Comparison of ENCODE assay signal across 10 mouse cellular contexts in the genomic region with DNA sequence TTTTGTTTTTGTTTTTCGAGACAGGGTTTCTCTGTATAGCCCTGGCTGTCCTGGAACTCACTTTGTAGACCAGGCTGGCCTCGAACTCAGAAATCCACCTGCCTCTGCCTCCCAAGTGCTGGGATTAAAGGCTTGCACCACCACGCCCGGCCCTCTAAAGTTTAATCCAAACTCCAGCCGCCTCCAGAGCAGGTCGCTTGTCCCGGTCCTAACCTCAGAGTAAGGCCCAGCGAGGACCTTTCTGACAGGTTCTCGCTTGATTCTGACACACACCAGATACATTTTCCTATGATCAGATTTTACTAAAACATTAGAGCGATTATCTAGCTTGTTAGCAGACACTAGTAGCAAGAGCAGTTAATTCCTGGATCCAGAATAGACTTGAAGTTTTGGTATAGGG. TPM values are rescaled to one million over a fixed set of nuclear protein-coding genes. Genes with fewer than 3 reads are reported as not detected.
DNase-seq lines count a peak whose midpoint lies in the region; ATAC-seq and TF ChIP-seq lines count a peak whose summit lies in the region.
"Not testable (repeated sequence)": the region's sequence is repeated elsewhere in the genome, so short reads cannot be mapped to it uniquely, and the experiment has no call there.
"Had no signal": no experiment of that assay in that cellular context is flagged by ENCODE, and none has a peak within 500 bp of the region (broad histone marks: within the 10 kb centered on the region; RNA-seq: fewer than 3 reads in every experiment).

No protein-coding gene starts in this region.

- DNase-seq in embryonic facial prominence, embryonic 14.5 days (ENCODE audit: low spot score); layer of hippocampus, adult 2 months (ENCODE audit: low spot score in 2 of 2): not testable (repeated sequence)

- ATAC-seq in embryonic facial prominence, embryonic 14.5 days (ENCODE audit: low read depth); heart, embryonic 11.5 days (replicated peaks; ENCODE audit: insufficient number of reproducible peaks, low FRiP score, low TSS enrichment); hindbrain, embryonic 16.5 days; liver, embryonic 16.5 days (ENCODE audit: low read depth); midbrain, embryonic 16.5 days: not testable (repeated sequence)

- H3K27ac ChIP-seq in embryonic facial prominence, embryonic 14.5 days (replicated peaks; ENCODE audit: low read depth, low read length); heart, embryonic 11.5 days (ENCODE audit: low read depth, low read length); hindbrain, embryonic 16.5 days (ENCODE audit: low read depth, low read length); midbrain, embryonic 16.5 days (ENCODE audit: low read length); testis, adult 2 months (ENCODE audit: control insufficient read depth, insufficient read depth, low read depth, low read length): not testable (repeated sequence)
- peak overlapping the region; percentile 100 for H3K27ac ChIP-seq in layer of hippocampus, adult 2 months
- peak overlapping the region; percentile 75; the same call in 1 of the 2 replicates for H3K27ac ChIP-seq in liver, embryonic 16.5 days (ENCODE audit: low read length)

- H3K4me2 ChIP-seq in embryonic facial prominence, embryonic 14.5 days (ENCODE audit: low read depth, low read length) = peak overlapping the region; percentile 66
- peak overlapping the region; percentile 69 for H3K4me2 ChIP-seq in heart, embryonic 11.5 days
- peak overlapping the region; percentile 70 for H3K4me2 ChIP-seq in hindbrain, embryonic 16.5 days (ENCODE audit: low read length)
- H3K4me2 ChIP-seq in liver, embryonic 16.5 days (ENCODE audit: low read depth, low read length) = peak overlapping the region; percentile 79
- H3K4me2 ChIP-seq in midbrain, embryonic 16.5 days (ENCODE audit: low read length) = peak overlapping the region; percentile 73

- H3K9me3 ChIP-seq in E14TG2a.4 (ENCODE audit: low read length); embryonic facial prominence, embryonic 14.5 days (ENCODE audit: control insufficient read depth, low read length); heart, embryonic 11.5 days (replicated peaks; ENCODE audit: control insufficient read depth, low read length); hindbrain, embryonic 16.5 days (ENCODE audit: control insufficient read depth, low read length); liver, embryonic 16.5 days (replicated peaks; ENCODE audit: control insufficient read depth, low read length); midbrain, embryonic 16.5 days (replicated peaks; ENCODE audit: control insufficient read depth, low read length, poor library complexity, severe bottlenecking): not testable (repeated sequence)

- H3K36me3 ChIP-seq in E14TG2a.4 (ENCODE audit: insufficient read depth, low read length) = peaks cover 41% of the 10 kb centered on the region
- peaks cover 16% of the 10 kb centered on the region for H3K36me3 ChIP-seq in embryonic facial prominence, embryonic 14.5 days (ENCODE audit: control insufficient read depth, insufficient read depth, low read length)
- H3K36me3 ChIP-seq in heart, embryonic 11.5 days (ENCODE audit: control insufficient read depth, insufficient read depth, low read length); hindbrain, embryonic 16.5 days (ENCODE audit: control insufficient read depth, insufficient read depth, low read length); liver, embryonic 16.5 days (ENCODE audit: control insufficient read depth, insufficient read depth); midbrain, embryonic 16.5 days (ENCODE audit: control insufficient read depth, insufficient read depth, low read length); testis, adult 2 months (ENCODE audit: control insufficient read depth, insufficient read depth, low read length): not testable (repeated sequence)

- H3K4me1 ChIP-seq in E14TG2a.4 (replicated peaks; ENCODE audit: low read depth, low read length) = peaks cover 46% of the 10 kb centered on the region
- H3K4me1 ChIP-seq in embryonic facial prominence, embryonic 14.5 days (ENCODE audit: control insufficient read depth, insufficient read depth, low read length); testis, adult 2 months (ENCODE audit: control insufficient read depth, insufficient read depth, low read length): not testable (repeated sequence)
- H3K4me1 ChIP-seq in heart, embryonic 11.5 days (ENCODE audit: control insufficient read depth, insufficient read depth, low read length) = peaks cover 15% of the 10 kb centered on the region
- peaks cover 12% of the 10 kb centered on the region for H3K4me1 ChIP-seq in hindbrain, embryonic 16.5 days (ENCODE audit: control insufficient read depth, insufficient read depth, low read depth, low read length)
- peaks cover 29% of the 10 kb centered on the region for H3K4me1 ChIP-seq in liver, embryonic 16.5 days (ENCODE audit: control insufficient read depth, low read depth, low read length)
- peaks cover 18% of the 10 kb centered on the region for H3K4me1 ChIP-seq in midbrain, embryonic 16.5 days (ENCODE audit: control insufficient read depth, insufficient read depth, low read length)

- WGBS in embryonic facial prominence, embryonic 14.5 days = 72% methylated on average over 10 of the region's 10 CpGs
- 70% methylated on average over 10 of the region's 10 CpGs for WGBS in heart, embryonic 11.5 days (ENCODE audit: insufficient replicate concordance)
- WGBS in hindbrain, embryonic 16.5 days = 73% methylated on average over 10 of the region's 10 CpGs
- WGBS in liver, embryonic 16.5 days (ENCODE audit: insufficient replicate concordance) = 64% methylated on average over 10 of the region's 10 CpGs
- 68% methylated on average over 10 of the region's 10 CpGs for WGBS in midbrain, embryonic 16.5 days

- not testable (repeated sequence) for TF ChIP-seq POLR2A in testis, adult 2 months (IDR thresholded peaks at IDR 0.05; ENCODE audit: control insufficient read depth, low read depth, low read length)

- TF ChIP-seq CTCF in E14TG2a.4 (conservative IDR thresholded peaks at IDR 0.05; ENCODE audit: low read length); layer of hippocampus, adult 2 months (conservative IDR thresholded peaks at IDR 0.05); testis, adult 2 months (IDR thresholded peaks at IDR 0.05; ENCODE audit: control insufficient read depth, insufficient read depth, insufficient replicate concordance, low read depth, low read length): not testable (repeated sequence)

- H3K9ac ChIP-seq in embryonic facial prominence, embryonic 14.5 days (ENCODE audit: low read depth, low read length) = peak overlapping the region; percentile 91; the same call in 1 of the 2 replicates
- not testable (repeated sequence) for H3K9ac ChIP-seq in heart, embryonic 11.5 days (ENCODE audit: low read depth, low read length); hindbrain, embryonic 16.5 days (ENCODE audit: low read depth, low read length); midbrain, embryonic 16.5 days (ENCODE audit: low read depth, low read length)
- H3K9ac ChIP-seq in liver, embryonic 16.5 days (ENCODE audit: low read depth, low read length) = peak overlapping the region; percentile 84; the same call in 1 of the 2 replicates

- not testable (repeated sequence) for H3K27me3 ChIP-seq in E14TG2a.4 (ENCODE audit: insufficient read depth, low read length); embryonic facial prominence, embryonic 14.5 days (replicated peaks; ENCODE audit: control insufficient read depth, insufficient read depth, low read length); heart, embryonic 11.5 days (ENCODE audit: control insufficient read depth, insufficient read depth, low read length); hindbrain, embryonic 16.5 days (replicated peaks; ENCODE audit: control insufficient read depth, insufficient read depth, low read length); liver, embryonic 16.5 days (ENCODE audit: control insufficient read depth, insufficient read depth, low read depth, low read length); midbrain, embryonic 16.5 days (ENCODE audit: control insufficient read depth, insufficient read depth, low read depth, low read length); testis, adult 2 months (ENCODE audit: control insufficient read depth, insufficient read depth, low read length)

- H3K4me3 ChIP-seq in E14TG2a.4 (replicated peaks; ENCODE audit: low read length) = peak overlapping the region; percentile 99
- H3K4me3 ChIP-seq in embryonic facial prominence, embryonic 14.5 days (ENCODE audit: low read depth, low read length) = peak overlapping the region; percentile 89
- not testable (repeated sequence) for H3K4me3 ChIP-seq in heart, embryonic 11.5 days (ENCODE audit: low read depth, low read length)
- peak overlapping the region; percentile 95; the same call in 1 of the 2 replicates for H3K4me3 ChIP-seq in hindbrain, embryonic 16.5 days (ENCODE audit: low read length)
- H3K4me3 ChIP-seq in layer of hippocampus, adult 2 months = peak overlapping the region; percentile 79
- peak overlapping the region; percentile 90 for H3K4me3 ChIP-seq in liver, embryonic 16.5 days (ENCODE audit: low read depth, low read length)
- H3K4me3 ChIP-seq in midbrain, embryonic 16.5 days (ENCODE audit: low read depth, low read length) = peak overlapping the region; percentile 89
- H3K4me3 ChIP-seq in testis, adult 2 months (ENCODE audit: control insufficient read depth, low read depth, low read length) = peak overlapping the region; percentile 41

RNA-seq across cellular contexts. Expression of a gene that starts 0.7 kb away (rescaled TPM):
- polyA plus RNA-seq in embryonic facial prominence, embryonic 14.5 days (2014; fragmentation: Nextera tagmentation; extraction: Ambion mirVana) = 86.0 and 91.1 TPM in 2 replicates
- polyA plus RNA-seq in heart, embryonic 11.5 days (2014; fragmentation: Nextera tagmentation; extraction: Ambion mirVana) = 108 TPM in 2 replicates
- polyA plus RNA-seq in hindbrain, embryonic 16.5 days (2015; fragmentation: Nextera tagmentation; extraction: Ambion mirVana) = 54.4 and 59.1 TPM in 2 replicates
- total RNA-seq in layer of hippocampus, adult 2 months (2021) = 10 to 100 TPM; 70.7 to 70.9 TPM
- 80.2 and 82.8 TPM in 2 replicates for polyA plus RNA-seq in liver, embryonic 16.5 days (2015; fragmentation: Nextera tagmentation; extraction: Ambion mirVana)
- polyA plus RNA-seq in midbrain, embryonic 16.5 days (2015; fragmentation: Nextera tagmentation; extraction: Ambion mirVana) = 48.4 and 53.2 TPM in 2 replicates
- 70.0 and 72.4 TPM in 2 replicates for polyA plus RNA-seq in testis, adult 2 months (2012; rRNA removed)

RNA-seq across cellular contexts. Expression of a gene that starts 41.6 kb away (rescaled TPM):
- 4.2 and 5.1 TPM in 2 replicates for polyA plus RNA-seq in embryonic facial prominence, embryonic 14.5 days (2014; fragmentation: Nextera tagmentation; extraction: Ambion mirVana)
- polyA plus RNA-seq in heart, embryonic 11.5 days (2014; fragmentation: Nextera tagmentation; extraction: Ambion mirVana) = 2.9 and 3.9 TPM in 2 replicates
- polyA plus RNA-seq in hindbrain, embryonic 16.5 days (2015; fragmentation: Nextera tagmentation; extraction: Ambion mirVana) = 4.0 and 7.5 TPM in 2 replicates
- not detected for total RNA-seq in layer of hippocampus, adult 2 months (2021)
- 0.70 and 1.1 TPM in 2 replicates for polyA plus RNA-seq in liver, embryonic 16.5 days (2015; fragmentation: Nextera tagmentation; extraction: Ambion mirVana)
- 6.1 and 6.7 TPM in 2 replicates for polyA plus RNA-seq in midbrain, embryonic 16.5 days (2015; fragmentation: Nextera tagmentation; extraction: Ambion mirVana)
- 0.14 and 0.17 TPM in 2 replicates for polyA plus RNA-seq in testis, adult 2 months (2012; rRNA removed)
- total RNA-seq: gastrocnemius, postnatal 36 days; layer of hippocampus, postnatal 10 days had no signal
